Mouse (Mus musculus) bone marrow, adult 2 months (tissue): ENCODE results near the gene Cd37. TPM values are rescaled to one million over a fixed set of nuclear protein-coding genes. Genes with fewer than 3 reads are reported as not detected.
A peak's percentile ranks its signal among the peaks of the same experiment; 100 is the strongest.

Experiments used
- H3K27ac ChIP-seq: fragments of 200-500 bp; 2 replicates; pipeline ENCODE4 v1.5.1; 2012; ENCODE audit warnings: low read depth, mild to moderate bottlenecking, control low read depth, inconsistent platforms, low read length; ENCODE audit not compliant: control insufficient read depth, poor library complexity, insufficient read depth
- H3K4me1 ChIP-seq: fragments of 200-500 bp; 2 replicates; pipeline ENCODE4 v1.6.1; 2011; ENCODE audit warnings: low read length; ENCODE audit not compliant: control insufficient read depth, insufficient read depth
- H3K4me3 ChIP-seq: fragments of 200-500 bp; replicated peaks from 2 replicates; pipeline ENCODE3; 2011; ENCODE audit warnings: mild to moderate bottlenecking, low read depth, low read length, control low read depth; ENCODE audit not compliant: control insufficient read depth
- CTCF ChIP-seq: fragments of 200-500 bp; IDR thresholded peaks from 2 replicates; pipeline ENCODE4 v1.5.1; 2011; ENCODE audit warnings: low read length, control low read depth; ENCODE audit not compliant: control insufficient read depth, insufficient read depth
- POLR2A ChIP-seq: fragments of 200-500 bp; IDR thresholded peaks from 2 replicates; pipeline ENCODE4 v1.6.1; 2011; ENCODE audit warnings: low read depth, mild to moderate bottlenecking, control low read depth, low read length, borderline replicate concordance; ENCODE audit not compliant: control insufficient read depth
- WGBS: fragments of 180-500 bp; shearing (Covaris S2); methylation state at CpG from one replicate; pipeline ENCODE4 v1.1.7; 2018; 5-methylcytosine and 5-hydroxymethylcytosine counted together
- polyA plus RNA-seq: library from polyadenylated mRNA; stranded (reverse); fragments of >200 nt; gene quantifications from 2 replicates; pipeline ENCODE4 v1.2.4, GENCODE M21; 2011; ENCODE audit warnings: low replicate concordance; ENCODE audit not compliant: missing spikeins, insufficient read depth, insufficient read length

Gene Cd37
- polyA plus RNA-seq, 1 experiment, result 405 TPM

DNA sequence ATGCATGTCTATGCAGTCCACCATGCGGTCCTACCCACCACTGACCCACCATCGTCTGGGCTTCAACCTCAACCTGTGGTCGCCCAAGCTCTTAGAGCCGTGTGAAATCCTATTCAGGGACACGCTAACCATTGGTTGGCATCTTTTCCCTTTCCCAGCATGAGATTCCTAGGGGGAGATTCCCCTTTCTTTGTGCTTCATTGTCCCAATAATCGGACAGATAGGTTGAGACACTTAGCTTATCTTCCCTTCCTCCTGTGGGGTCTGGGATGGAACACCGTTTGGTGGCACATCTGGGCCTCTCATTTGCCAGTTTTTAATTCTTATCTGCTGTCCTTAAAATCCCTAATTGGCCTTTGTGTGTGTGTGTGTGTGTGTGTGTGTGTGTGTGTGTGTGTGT lies 1.2 kb upstream of the Cd37 start:
- TF ChIP-seq POLR2A, result no peak
- no peak for TF ChIP-seq CTCF
- Histone ChIP-seq H3K4me3 (no peak overlapping the region), H3K27ac (peak overlapping the region; percentile 94; the same call in 1 of the 2 replicates), H3K4me1 (peaks cover 5% of the 10 kb centered on the region; the same call in 1 of the 2 replicates)
- 86% methylated on average over 7 of the region's 7 CpGs for WGBS

DNA sequence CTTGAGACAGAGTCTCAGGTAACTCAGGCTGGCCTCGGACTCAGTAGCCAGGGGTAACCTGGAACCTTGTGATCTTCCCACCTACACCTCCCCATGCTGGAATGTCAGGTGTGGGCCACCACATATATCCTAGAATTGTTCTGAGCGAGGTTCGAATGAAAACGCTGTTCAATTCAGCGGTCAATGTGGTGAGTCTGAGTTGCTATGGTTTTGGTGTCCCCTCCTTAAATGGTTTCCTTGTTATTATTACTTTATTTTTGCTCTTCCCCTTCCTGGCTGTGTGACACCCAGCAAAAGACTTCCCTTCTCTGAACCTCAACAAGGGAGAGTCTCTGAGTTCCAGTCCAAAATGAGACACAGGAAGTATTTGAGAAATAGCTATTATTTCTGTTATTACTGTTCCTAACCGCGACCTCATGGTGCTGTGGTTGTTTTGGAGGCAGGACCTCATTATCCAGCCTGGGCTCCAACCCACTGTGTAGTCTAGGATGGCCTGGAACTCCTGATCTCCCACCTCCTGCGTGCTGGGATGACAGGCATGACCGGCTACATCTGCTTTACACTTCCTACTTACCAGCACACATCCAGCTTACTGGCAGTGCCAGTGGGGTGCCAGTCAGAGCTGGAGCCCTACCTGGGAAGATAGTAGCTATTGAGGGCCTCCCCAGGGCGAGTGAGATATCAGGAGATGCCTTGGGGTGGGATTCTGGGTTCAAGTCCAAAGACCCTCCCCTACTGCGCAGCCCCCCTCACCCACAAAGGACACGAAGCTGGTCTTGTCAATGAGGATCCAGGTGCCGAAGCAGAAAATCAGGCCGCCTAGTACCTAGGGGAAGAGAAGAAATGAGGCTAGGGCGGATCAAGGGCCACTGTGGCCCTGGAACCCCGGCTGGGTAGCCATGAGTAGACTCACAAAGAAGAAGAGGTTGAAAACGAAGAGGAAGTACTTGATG lies 892 bp downstream of the Cd37 start:
- 12% methylated on average over 17 of the region's 17 CpGs for WGBS
- Histone ChIP-seq H3K4me3 (peak overlapping the region; percentile 82), H3K4me1 (peaks cover 5% of the 10 kb centered on the region; the same call in 1 of the 2 replicates), H3K27ac (peak overlapping the region; percentile 94)
- TF ChIP-seq POLR2A (no peak), CTCF (no peak)

DNA sequence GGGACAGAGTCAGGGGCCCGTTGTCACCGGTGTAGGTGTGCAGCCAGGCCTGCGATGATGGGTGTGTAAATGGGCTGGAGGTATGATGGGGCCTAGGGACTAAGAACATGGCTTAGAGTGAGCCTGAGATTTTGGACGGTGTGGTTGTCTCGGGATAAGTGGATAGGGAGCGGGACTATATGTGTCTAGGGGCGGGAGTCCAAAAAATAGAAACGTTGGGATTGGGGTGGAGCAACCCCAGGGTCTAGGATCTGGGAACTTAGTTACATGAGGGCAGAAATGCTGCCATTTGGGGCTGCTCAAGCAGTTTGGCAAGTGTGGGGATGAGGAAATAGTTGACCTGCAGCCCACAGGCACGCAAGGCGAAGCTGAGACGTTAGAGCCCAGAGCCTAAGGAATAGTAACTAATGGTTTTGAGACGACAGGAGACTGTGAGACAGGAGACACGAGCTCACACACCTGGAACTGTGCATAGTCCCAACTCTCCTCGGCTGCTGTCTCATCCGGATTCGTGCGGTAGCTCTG lies 3.2 kb downstream of the Cd37 start:
- Histone ChIP-seq H3K4me3 (no peak overlapping the region), H3K27ac (no peak overlapping the region), H3K4me1 (peaks cover 5% of the 10 kb centered on the region; the same call in 1 of the 2 replicates)
- no peak for TF ChIP-seq CTCF
- TF ChIP-seq POLR2A, result no peak; the same call in 1 of the 2 replicates
- 68% methylated on average over 17 of the region's 17 CpGs for WGBS

DNA sequence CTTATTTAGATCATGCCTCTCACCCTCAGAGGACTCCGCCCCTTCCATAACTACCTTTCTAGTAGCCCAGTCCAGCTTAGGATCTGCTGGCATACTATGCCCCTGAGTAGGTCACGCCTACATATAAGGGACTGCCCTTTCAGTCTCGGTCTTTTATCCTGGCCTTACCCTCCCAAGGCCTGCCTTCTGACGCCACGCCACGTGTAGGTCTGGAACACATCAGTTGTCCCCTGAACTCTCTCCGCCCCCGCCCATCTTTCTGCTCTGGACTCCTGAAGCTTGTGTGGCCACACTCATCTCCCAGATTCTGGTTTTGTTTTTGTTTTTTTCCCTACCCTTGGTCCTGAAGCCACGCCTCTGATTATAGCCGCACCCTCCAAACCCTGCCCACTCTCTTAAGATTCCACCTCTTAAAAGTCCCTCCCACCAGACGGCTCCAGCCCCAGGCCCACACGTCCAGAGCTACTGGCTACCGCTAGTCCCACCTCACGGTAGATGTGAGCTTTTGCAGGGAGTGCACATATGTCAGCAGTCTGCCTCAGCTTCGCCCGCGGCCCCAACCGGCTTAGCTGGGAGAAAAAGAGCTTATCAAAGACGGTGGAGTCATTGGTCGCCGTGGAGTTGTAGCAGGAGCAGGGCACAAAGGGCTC lies 3.9 kb downstream of the Cd37 start:
- no peak overlapping the region for H3K4me3 ChIP-seq
- H3K27ac ChIP-seq, result no peak overlapping the region
- no peak for TF ChIP-seq CTCF
- 81% methylated on average over 21 of the region's 21 CpGs for WGBS
- H3K4me1 ChIP-seq, result peaks cover 4% of the 10 kb centered on the region; the same call in 1 of the 2 replicates

DNA sequence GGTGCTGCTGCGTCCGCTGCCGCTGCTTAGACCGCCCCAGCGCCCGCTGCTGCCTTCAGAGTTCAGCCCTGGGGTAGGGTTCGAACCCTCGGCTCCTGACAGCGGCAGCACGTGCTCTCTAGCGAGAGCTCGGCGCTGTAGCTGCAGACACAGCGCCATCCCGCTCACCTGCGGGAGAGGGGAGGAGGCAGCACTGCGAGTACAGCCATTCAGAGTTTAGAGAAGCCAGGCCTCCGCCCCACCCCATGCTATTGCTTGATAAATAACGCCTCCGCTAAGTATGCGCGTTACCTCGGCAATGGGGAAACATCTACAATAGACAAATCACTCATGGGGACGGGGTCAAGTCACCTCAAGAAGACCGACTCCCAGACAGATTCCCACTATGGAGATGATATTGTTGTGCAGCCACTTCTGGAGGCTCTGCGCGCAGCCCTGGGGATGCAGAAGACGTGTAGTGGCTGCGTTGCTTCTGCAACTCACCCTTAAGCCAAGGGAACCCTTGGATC lies 4.5 kb downstream of the Cd37 start:
- TF ChIP-seq CTCF (no peak), POLR2A (no peak; the same call in 1 of the 2 replicates)
- no peak overlapping the region for H3K4me3 ChIP-seq
- H3K4me1 ChIP-seq, result peaks cover 3% of the 10 kb centered on the region; the same call in 1 of the 2 replicates
- 85% methylated on average over 29 of the region's 29 CpGs for WGBS
- peak overlapping the region; percentile 18; the same call in 1 of the 2 replicates for H3K27ac ChIP-seq

DNA sequence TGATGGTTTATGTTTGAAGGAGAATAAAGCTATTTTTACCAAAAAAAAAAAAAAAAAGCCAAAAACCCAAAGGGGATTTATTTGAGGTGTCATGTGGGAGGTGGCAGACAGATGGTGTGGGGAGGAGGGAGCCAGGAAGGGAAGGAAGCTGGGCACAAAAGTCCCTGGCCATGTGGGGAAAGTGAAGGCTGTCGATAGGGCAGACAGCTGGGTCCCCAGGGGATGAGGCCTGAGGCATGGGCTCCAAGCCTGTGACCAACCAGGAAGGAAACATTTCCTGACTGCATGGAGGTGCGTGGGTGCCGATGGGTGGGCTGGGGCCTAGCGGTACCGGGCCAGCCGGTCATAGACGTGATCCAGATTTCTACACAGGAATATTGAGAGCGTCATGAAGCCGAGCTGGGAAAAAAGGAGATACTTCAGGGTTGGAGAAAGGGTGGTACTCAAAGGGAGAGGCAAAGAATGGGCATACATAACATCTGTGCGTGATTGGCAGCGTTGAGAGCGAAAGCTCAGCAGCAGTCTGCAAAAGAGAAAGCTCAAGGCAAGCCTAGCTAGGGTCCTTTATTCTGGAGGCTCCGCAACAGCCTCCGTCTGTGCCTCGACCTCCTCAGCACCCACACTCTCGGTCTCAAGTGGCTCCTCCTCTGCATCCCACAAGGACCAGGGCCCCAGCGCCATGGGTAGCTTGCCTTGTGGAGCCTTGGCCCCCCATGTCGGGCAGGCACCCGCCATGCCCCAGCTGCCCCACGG lies 5.2 kb downstream of the Cd37 start:
- WGBS, result 48% methylated on average over 20 of the region's 20 CpGs

DNA sequence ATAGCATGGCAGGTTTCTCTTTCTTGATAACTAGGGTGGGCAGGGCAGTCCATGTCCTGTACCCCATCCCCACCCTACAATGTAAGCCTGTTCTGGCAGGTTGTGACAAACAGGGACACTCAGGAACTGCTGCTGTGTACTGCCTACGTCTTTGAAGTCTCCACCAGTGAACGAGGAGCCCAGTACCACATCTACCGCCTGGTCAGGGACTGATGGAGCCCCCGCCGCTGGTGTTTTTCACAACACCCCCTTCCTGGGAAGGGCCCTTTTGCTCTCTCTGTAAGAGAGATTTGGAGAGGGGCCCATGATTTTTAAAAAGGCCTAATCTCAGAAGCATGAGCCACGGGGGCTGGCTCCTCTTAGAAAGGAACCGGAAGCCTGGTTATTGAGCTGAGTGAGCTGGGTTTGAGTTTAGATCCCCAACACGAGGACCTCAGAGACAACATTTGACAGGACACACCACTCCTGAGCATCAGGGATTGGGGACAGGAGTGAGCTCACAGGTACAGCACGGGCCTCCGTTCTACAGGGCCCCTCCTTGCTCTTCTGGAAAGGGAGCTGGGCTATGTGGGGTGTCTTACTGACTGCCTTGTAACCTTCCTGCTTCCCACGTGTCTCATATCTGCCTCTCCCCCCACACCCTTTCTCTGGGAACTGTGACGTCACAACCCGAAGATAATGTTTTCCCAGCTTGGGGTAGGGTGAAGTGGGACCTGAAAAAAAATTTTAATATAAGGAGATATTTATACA lies 6.0 kb downstream of the Cd37 start:
- no peak overlapping the region for H3K27ac ChIP-seq
- peaks cover 3% of the 10 kb centered on the region; the same call in 1 of the 2 replicates for H3K4me1 ChIP-seq
- no peak overlapping the region for H3K4me3 ChIP-seq
- 63% methylated on average over 13 of the region's 13 CpGs for WGBS
- no peak for TF ChIP-seq CTCF
- no peak for TF ChIP-seq POLR2A

More for the DNA sequence above, 5.2 kb downstream of the Cd37 start:
- Histone ChIP-seq H3K4me3 (no peak overlapping the region), H3K27ac (peak overlapping the region; percentile 18; the same call in 1 of the 2 replicates), H3K4me1 (peaks cover 3% of the 10 kb centered on the region; the same call in 1 of the 2 replicates)
- no peak for TF ChIP-seq POLR2A
- no peak for TF ChIP-seq CTCF
